Mouse (Mus musculus) MEL (cell line): Measurements from ENCODE around the gene Zfp335. TPM values are rescaled to one million over a fixed set of nuclear protein-coding genes. Genes with fewer than 3 reads are reported as not detected.

ENCODE experiments used
- DNase-seq: peaks from one replicate; pipeline ENCODE4 v3.0.0; 2011; ENCODE audit warnings: low read depth, low spot score
- H3K27ac ChIP-seq: 2 replicates; pipeline ENCODE4 v1.5.1; 2012; ENCODE audit warnings: low read depth, mild to moderate bottlenecking, control low read depth, low read length, moderate library complexity; ENCODE audit not compliant: control insufficient read depth
- H3K27me3 ChIP-seq, 2 experiments: fragments of 150-350 bp in 1 of 2; sonication (generic) in 1 of 2; 2 replicates each; pipeline ENCODE4 v1.6.1; 2012; ENCODE audit warnings: low read length in 2 of 2, mild to moderate bottlenecking in 2 of 2, improper control_type of control experiment in 1 of 2, moderate library complexity in 1 of 2; ENCODE audit not compliant: insufficient read depth in 2 of 2, control insufficient read depth in 1 of 2
- H3K36me3 ChIP-seq, 2 experiments: 2 replicates each; pipeline ENCODE4 v1.6.1; 2012 to 2014; ENCODE audit warnings: low read length in 2 of 2, improper control_type of control experiment in 1 of 2, inconsistent platforms in 1 of 2, mild to moderate bottlenecking in 1 of 2; ENCODE audit not compliant: insufficient read depth in 2 of 2, control insufficient read depth in 1 of 2
- H3K4me1 ChIP-seq, 2 experiments: fragments of 150-350 bp in 1 of 2; sonication (generic) in 1 of 2; 2 replicates each; pipeline ENCODE4 v1.6.1; 2012; ENCODE audit warnings: low read length in 2 of 2, improper control_type of control experiment in 1 of 2, mild to moderate bottlenecking in 1 of 2; ENCODE audit not compliant: insufficient read depth in 2 of 2, control insufficient read depth in 1 of 2
- H3K4me3 ChIP-seq, 2 experiments: fragments of 150-350 bp in 1 of 2; sonication (generic) in 1 of 2; 2 replicates each; pipeline ENCODE4 v1.5.1; 2012; ENCODE audit warnings: low read depth in 2 of 2, low read length in 2 of 2, mild to moderate bottlenecking in 2 of 2, moderate library complexity in 2 of 2, control low read depth in 1 of 2, improper control_type of control experiment in 1 of 2; ENCODE audit not compliant: control insufficient read depth in 1 of 2, insufficient read depth in 1 of 2
- H3K79me2 ChIP-seq: 2 replicates; pipeline ENCODE4 v1.6.1; 2012; ENCODE audit warnings: mild to moderate bottlenecking, low read length, moderate library complexity; ENCODE audit not compliant: control insufficient read depth, poor library complexity, insufficient read depth
- H3K9ac ChIP-seq: 2 replicates; pipeline ENCODE4 v1.6.1; 2012; ENCODE audit warnings: low read depth, mild to moderate bottlenecking, control low read depth, low read length, moderate library complexity; ENCODE audit not compliant: control insufficient read depth, poor library complexity, severe bottlenecking
- H3K9me3 ChIP-seq: fragments of 150-350 bp; sonication (generic); replicated peaks from 2 replicates; pipeline ENCODE4 v1.6.1; 2012; ENCODE audit warnings: mild to moderate bottlenecking, low read length, improper control_type of control experiment, moderate library complexity; ENCODE audit not compliant: insufficient read depth
- BHLHE40 ChIP-seq: IDR thresholded peaks from 2 replicates; pipeline ENCODE4 v1.6.1; 2012; ENCODE audit warnings: low read depth, mild to moderate bottlenecking, inconsistent platforms, low read length, improper control_type of control experiment, borderline replicate concordance
- CHD1 ChIP-seq: IDR thresholded peaks from 2 replicates; pipeline ENCODE4 v1.6.1; 2012; ENCODE audit warnings: low read depth, mild to moderate bottlenecking, inconsistent platforms, low read length, improper control_type of control experiment
- CTCF ChIP-seq, 3 experiments: IDR thresholded peaks in 2 of 3; conservative IDR thresholded peaks in 1 of 3; 2 replicates each; pipeline ENCODE4 v1.5.1; 2011 to 2012; ENCODE audit warnings: low read length in 3 of 3, low read depth in 2 of 3, mild to moderate bottlenecking in 2 of 3, improper control_type of control experiment in 1 of 3, inconsistent platforms in 1 of 3, mixed read lengths in 1 of 3, moderate library complexity in 1 of 3; ENCODE audit not compliant: control insufficient read depth in 1 of 3, insufficient read depth in 1 of 3, poor library complexity in 1 of 3, severe bottlenecking in 1 of 3
- E2F4 ChIP-seq: IDR thresholded peaks from 2 replicates; pipeline ENCODE4 v1.6.1; 2011; ENCODE audit warnings: low read depth, low read length, improper control_type of control experiment, borderline replicate concordance
- ELF1 ChIP-seq: IDR thresholded peaks from 2 replicates; pipeline ENCODE4 v1.6.1; 2014; ENCODE audit warnings: low read depth, mild to moderate bottlenecking, inconsistent platforms, low read length, improper control_type of control experiment, moderate library complexity
- EP300 ChIP-seq, 2 experiments: IDR thresholded peaks; 2 replicates each; pipeline ENCODE4 v1.6.1; 2011; ENCODE audit warnings: improper control_type of control experiment in 2 of 2, low read length in 2 of 2, low read depth in 1 of 2, mild to moderate bottlenecking in 1 of 2
- GATA1 ChIP-seq: IDR thresholded peaks from 2 replicates; pipeline ENCODE4 v1.6.1; 2011; ENCODE audit warnings: low read depth, low read length, improper control_type of control experiment
- KAT2A ChIP-seq: conservative IDR thresholded peaks from 2 replicates; pipeline ENCODE4 v1.6.1; 2012; ENCODE audit warnings: low read depth, low read length, improper control_type of control experiment, inconsistent platforms
- MAFK ChIP-seq: IDR thresholded peaks from 2 replicates; pipeline ENCODE4 v1.6.1; 2011; ENCODE audit warnings: low read depth, mild to moderate bottlenecking, low read length, improper control_type of control experiment, borderline replicate concordance
- MAX ChIP-seq: IDR thresholded peaks from 2 replicates; pipeline ENCODE4 v1.6.1; 2011; ENCODE audit warnings: low read length, improper control_type of control experiment
- MXI1 ChIP-seq: IDR thresholded peaks from 2 replicates; pipeline ENCODE4 v1.6.1; 2011; ENCODE audit warnings: mild to moderate bottlenecking, low read depth, low read length, improper control_type of control experiment
- NELFE ChIP-seq: IDR thresholded peaks from 2 replicates; pipeline ENCODE4 v1.6.1; 2011; ENCODE audit warnings: low read depth, low read length, improper control_type of control experiment
- NRF1 ChIP-seq: IDR thresholded peaks from 2 replicates; pipeline ENCODE4 v1.6.1; 2014; ENCODE audit warnings: low read depth, mild to moderate bottlenecking, inconsistent platforms, low read length, improper control_type of control experiment, moderate library complexity; ENCODE audit not compliant: poor library complexity, insufficient read depth, severe bottlenecking
- POLR2A ChIP-seq, 2 experiments: IDR thresholded peaks; 2 replicates each; pipeline ENCODE4 v1.6.1; 2011 to 2012; ENCODE audit warnings: low read length in 2 of 2, mild to moderate bottlenecking in 2 of 2, control low read depth in 1 of 2, improper control_type of control experiment in 1 of 2, low read depth in 1 of 2, moderate library complexity in 1 of 2; ENCODE audit not compliant: control insufficient read depth in 1 of 2, insufficient read depth in 1 of 2, poor library complexity in 1 of 2
- POLR2AphosphoS5 ChIP-seq: IDR thresholded peaks from 2 replicates; pipeline ENCODE4 v1.6.1; 2012; ENCODE audit warnings: low read depth, borderline replicate concordance, mild to moderate bottlenecking, inconsistent platforms, low read length, moderate library complexity, mixed read lengths
- RAD21 ChIP-seq: IDR thresholded peaks from 2 replicates; pipeline ENCODE4 v1.6.1; 2011; ENCODE audit warnings: mild to moderate bottlenecking, low read depth, low read length, improper control_type of control experiment
- RCOR1 ChIP-seq: IDR thresholded peaks from 2 replicates; pipeline ENCODE4 v1.6.1; 2012; ENCODE audit warnings: low read depth, mild to moderate bottlenecking, inconsistent platforms, low read length, improper control_type of control experiment
- TBP ChIP-seq: IDR thresholded peaks from 2 replicates; pipeline ENCODE4 v1.8.0; 2011; ENCODE audit warnings: low read depth, low read length, improper control_type of control experiment
- UBTF ChIP-seq: IDR thresholded peaks from 2 replicates; pipeline ENCODE4 v1.6.1; 2012; ENCODE audit warnings: low read depth, mild to moderate bottlenecking, inconsistent platforms, low read length, improper control_type of control experiment, moderate library complexity, borderline replicate concordance; ENCODE audit not compliant: insufficient read depth
- ZKSCAN1 ChIP-seq: IDR thresholded peaks from 2 replicates; pipeline ENCODE4 v1.6.1; 2012; ENCODE audit warnings: low read depth, mild to moderate bottlenecking, inconsistent platforms, low read length, improper control_type of control experiment, moderate library complexity
- polyA plus RNA-seq, 2 experiments: library from polyadenylated mRNA; stranded (reverse) in 1 of 2; unstranded in 1 of 2; fragments of >175 nt in 1 of 2; fragments of >200 nt in 1 of 2; gene quantifications; 2 replicates each; pipeline versions ENCODE4 v1.2.1 to v1.2.4; 2012; ENCODE audit warnings: low replicate concordance in 2 of 2, low read depth in 1 of 2; ENCODE audit not compliant: insufficient read length in 2 of 2, insufficient read depth in 1 of 2, missing spikeins in 1 of 2
- total RNA-seq: library from RNA; depleted of rRNA; stranded (reverse); fragments of 300-350 nt; gene quantifications from 2 replicates; pipeline ENCODE4 v1.2.3, GENCODE M21; 2012

Zfp335 gene
- total and polyA plus RNA-seq, 3 experiments: 12.6 to 24.1 TPM; not detected in 1

- no peaks in the 10 kb centered on the region for H3K79me2 ChIP-seq
- DNase-seq: no peak
- H3K4me1 ChIP-seq: no peaks in the 10 kb centered on the region
- no peak overlapping the region for H3K27ac ChIP-seq
- no peak overlapping the region for H3K9ac ChIP-seq
- no peaks in the 10 kb centered on the region; a peak in 2 of 4 replicates for H3K36me3 ChIP-seq
- no peaks in the 10 kb centered on the region for H3K9me3 ChIP-seq
- H3K4me3 ChIP-seq: no peak overlapping the region
- no peaks in the 10 kb centered on the region for H3K27me3 ChIP-seq
- TF ChIP-seq POLR2A (IDR thresholded peaks at IDR 0.05; ENCODE audit: control insufficient read depth in 1 of 2, insufficient read depth in 1 of 2, low read depth in 1 of 2, low read length in 2 of 2, poor library complexity in 1 of 2): no peak
- TF ChIP-seq E2F4: no peak
- TF ChIP-seq EP300 (IDR thresholded peaks at IDR 0.05; ENCODE audit: low read depth in 1 of 2, low read length in 2 of 2): no peak
Observed at GRCm38 (mm10) chr2:164890411-164891049, 21.0 kb downstream of the Zfp335 start.

GRCm38 (mm10) chr2:164889960-164890359 lies 21.6 kb downstream of the Zfp335 start:
- no peaks in the 10 kb centered on the region; a peak in 2 of 4 replicates for H3K36me3 ChIP-seq
- no peak for DNase-seq
- no peaks in the 10 kb centered on the region for H3K79me2 ChIP-seq
- H3K4me1 ChIP-seq: no peaks in the 10 kb centered on the region
- H3K9ac ChIP-seq: no peak overlapping the region
- H3K9me3 ChIP-seq: no peaks in the 10 kb centered on the region
- no peaks in the 10 kb centered on the region for H3K27me3 ChIP-seq
- no peak overlapping the region for H3K27ac ChIP-seq
- H3K4me3 ChIP-seq: no peak overlapping the region
- TF ChIP-seq GATA1: no peak
- no peak for TF ChIP-seq MAFK
- TF ChIP-seq MXI1: no peak
- no peak for TF ChIP-seq ELF1
- TF ChIP-seq TBP: no peak
- TF ChIP-seq CHD1: no peak
- TF ChIP-seq MAX: no peak
- no peak for TF ChIP-seq POLR2AphosphoS5

GRCm38 (mm10) chr2:164888996-164889395 lies 22.6 kb downstream of the Zfp335 start:
- DNase-seq: no peak
- Histone ChIP-seq H3K36me3 (no peaks in the 10 kb centered on the region; a peak in 2 of 4 replicates), H3K27me3 (no peaks in the 10 kb centered on the region), H3K9ac (no peak overlapping the region), H3K9me3 (no peaks in the 10 kb centered on the region), H3K27ac (no peak overlapping the region), H3K4me1 (no peaks in the 10 kb centered on the region), H3K79me2 (no peaks in the 10 kb centered on the region), H3K4me3 (no peak overlapping the region)
- TF ChIP-seq BHLHE40 (no peak), RAD21 (no peak), ZKSCAN1 (no peak), NRF1 (no peak), RCOR1 (no peak), MAFK (no peak), ELF1 (no peak), UBTF (no peak), KAT2A (no peak), NELFE (no peak), CTCF (IDR thresholded peaks at IDR 0.05 in 2 of 3, conservative IDR thresholded peaks at IDR 0.05 in 1 of 3; ENCODE audit: control insufficient read depth in 1 of 3, insufficient read depth in 1 of 3, low read depth in 2 of 3, low read length in 3 of 3, poor library complexity in 1 of 3, severe bottlenecking in 1 of 3) (no peak)
